Mouse (Mus musculus) liver, embryonic 15.5 days (tissue): ENCODE results near the gene Med7. TPM values are rescaled to one million over a fixed set of nuclear protein-coding genes. Genes with fewer than 3 reads are reported as not detected.

Experiments
- polyA plus RNA-seq: library from polyadenylated mRNA; unstranded; fragments of >200 nt; fragmentation: Nextera tagmentation; extraction: Ambion mirVana; gene quantifications from 2 replicates; pipeline ENCODE4 v1.2.1, GENCODE M21; 2015

Med7 gene
- polyA plus RNA-seq, 1 experiment from 2014 or later: 53.4 TPM

Other genes starting within 250 kb of the Med7 start
- 0.03 and 0.12 TPM in 2 replicates for gene Fndc9, start 201.4 kb upstream of the Med7 start, polyA plus RNA-seq
- 4.0 and 4.9 TPM in 2 replicates for gene Cyfip2, start 124.1 kb upstream of the Med7 start, polyA plus RNA-seq
- gene Itk, start 47.4 kb upstream of the Med7 start, polyA plus RNA-seq: 0.08 and 0.16 TPM in 2 replicates
- not detected in 2 replicates for gene Fam71b, start 40.4 kb upstream of the Med7 start, polyA plus RNA-seq
- gene Havcr2, start 18.0 kb downstream of the Med7 start, polyA plus RNA-seq: 0.15 and 0.20 TPM in 2 replicates
- not detected in 2 replicates for gene Gm12169, start 87.3 kb downstream of the Med7 start, polyA plus RNA-seq
- gene BC053393, start 134.6 kb downstream of the Med7 start, polyA plus RNA-seq: not detected in 2 replicates
- gene Dppa1, start 192.3 kb downstream of the Med7 start, polyA plus RNA-seq: not detected in 2 replicates